Mouse (Mus musculus): Measurements from ENCODE around the gene Proser1.

DNA sequence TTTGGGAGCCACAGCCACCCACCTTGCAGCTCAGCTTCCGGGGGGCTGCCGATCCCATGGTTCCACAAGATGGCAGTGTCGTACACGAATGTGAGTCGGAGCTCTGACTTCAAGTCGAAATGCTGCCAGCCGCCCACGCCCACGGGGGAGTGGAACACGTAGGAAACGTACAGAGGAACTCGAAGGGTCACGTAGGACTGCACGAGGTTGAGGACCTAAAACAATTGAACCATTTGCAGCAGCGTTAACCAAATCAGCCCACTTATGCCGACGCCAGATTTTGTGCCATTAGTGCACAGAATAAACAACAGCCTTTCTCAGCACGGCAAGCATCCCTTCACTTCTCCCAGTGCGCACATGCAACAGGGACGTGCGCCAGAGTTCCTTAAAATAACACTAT is 62.3 kb downstream of the Proser1 start:
- TF ChIP-seq CTCF (IDR thresholded peaks at IDR 0.05; ENCODE audit: control insufficient read depth, insufficient read depth, insufficient read length) (no peak), USF1 (IDR thresholded peaks at IDR 0.05; ENCODE audit: low read depth) (no peak), CEBPB (IDR thresholded peaks at IDR 0.05; ENCODE audit: low read depth) (no peak), MAX (IDR thresholded peaks at IDR 0.05) (no peak), MYOD1 (IDR thresholded peaks at IDR 0.05; ENCODE audit: control insufficient read depth, insufficient read length, low read depth) (no peak), MYOG (IDR thresholded peaks at IDR 0.05; ENCODE audit: control insufficient read depth, extremely low read depth, insufficient read length) (no peak)
